Mouse (Mus musculus): ENCODE results near the gene Ncan. TPM values are rescaled to one million over a fixed set of nuclear protein-coding genes. Genes with fewer than 3 reads are reported as not detected.

The Ncan gene
- total RNA-seq (2022): 1 to 10 TPM in 1 of 4 experiments, under 1 TPM in 3; 0.20 to 1.5 (median 0.36) TPM

GRCm38 (mm10) chr8:70120667-70121066 lies at the start of gene Ncan:
Gene Ncan (minus strand): TSS chr8:70120873.
- no peak for DNase-seq

- no peak for DNase-seq
These were observed 49.4 kb upstream of the Ncan start for GRCm38 (mm10) chr8:70170116-70170515.

GRCm38 (mm10) chr8:70166504-70167110 lies 45.9 kb upstream of the Ncan start:
- no peak for DNase-seq

- no peak for DNase-seq
These were observed 42.6 kb upstream of the Ncan start for GRCm38 (mm10) chr8:70163316-70163715.

GRCm38 (mm10) chr8:70160015-70160414 lies 39.3 kb upstream of the Ncan start:
- DNase-seq: no peak

- no peak for DNase-seq
These were observed 38.5 kb upstream of the Ncan start for GRCm38 (mm10) chr8:70159211-70159610.

GRCm38 (mm10) chr8:70158069-70158853 lies 37.6 kb upstream of the Ncan start:
- peak; percentile 45 for DNase-seq

- no peak for DNase-seq
These were observed 36.6 kb upstream of the Ncan start for GRCm38 (mm10) chr8:70157240-70157800.

- peak; percentile 48 for DNase-seq
These were observed 32.0 kb upstream of the Ncan start for GRCm38 (mm10) chr8:70152537-70153257.

GRCm38 (mm10) chr8:70150158-70150557 lies 29.5 kb upstream of the Ncan start:
- DNase-seq: no peak

GRCm38 (mm10) chr8:70147678-70148607 lies 27.3 kb upstream of the Ncan start:
- DNase-seq: no peak

GRCm38 (mm10) chr8:70139981-70140380 lies 19.3 kb upstream of the Ncan start:
- DNase-seq: no peak

- peak; percentile 99 for DNase-seq
These were observed 18.6 kb upstream of the Ncan start, which contains the start of the genes Rfxank, Borcs8 and Mef2b for GRCm38 (mm10) chr8:70139026-70139857. Gene Rfxank (minus strand): TSS chr8:70139154. Gene Borcs8 (plus strand): TSS chr8:70139499. Gene Mef2b (plus strand): TSS chr8:70139711.

GRCm38 (mm10) chr8:70137890-70138289 lies 17.2 kb upstream of the Ncan start:
- no peak for DNase-seq

GRCm38 (mm10) chr8:70136591-70136990 lies 15.9 kb upstream of the Ncan start:
- no peak for DNase-seq

- no peak for DNase-seq
These were observed 14.3 kb upstream of the Ncan start for GRCm38 (mm10) chr8:70134931-70135330.

- no peak for DNase-seq
These were observed 13.4 kb upstream of the Ncan start for GRCm38 (mm10) chr8:70134086-70134485.

- DNase-seq: peak; percentile 70
These were observed 10.7 kb upstream of the Ncan start, which contains the start of gene Nr2c2ap for GRCm38 (mm10) chr8:70131166-70131883. Gene Nr2c2ap (plus strand): TSS chr8:70131333.

- no peak for DNase-seq
These were observed 9.4 kb upstream of the Ncan start for GRCm38 (mm10) chr8:70130066-70130465.

Data from adrenal gland, adult 8-10 months (tissue).